In the genomic region with DNA sequence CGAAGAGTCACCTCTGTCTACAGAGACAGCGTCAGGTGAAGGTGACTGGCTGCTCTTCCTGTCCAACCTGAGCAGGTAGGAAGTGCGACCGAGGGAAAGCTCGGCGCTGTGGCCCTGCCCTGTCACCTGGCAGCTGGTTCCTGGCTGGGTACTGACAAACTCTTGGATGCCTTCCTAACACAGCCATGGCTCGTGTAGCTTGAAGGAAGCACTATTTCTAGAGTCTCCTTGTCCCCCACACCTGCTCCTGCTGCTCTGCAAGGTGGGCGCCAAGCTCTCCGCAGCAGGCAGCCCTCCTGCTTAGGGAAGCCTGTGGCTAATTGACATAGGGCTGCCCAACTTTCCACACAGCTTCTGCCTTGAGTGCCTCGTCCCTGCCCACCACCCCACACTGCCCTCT, we compare ENCODE assay signal across 29 mouse cellular contexts.
DNase-seq lines count a peak whose midpoint lies in the region; ATAC-seq lines count a peak whose summit lies in the region.
"Had no signal": no experiment of that assay in that cellular context is flagged by ENCODE, and none has a peak within 500 bp of the region (broad histone marks: within the 10 kb centered on the region; RNA-seq: fewer than 3 reads in every experiment).

No protein-coding gene starts in this region.

- ATAC-seq in cerebellum, adult (ENCODE audit: insufficient number of reproducible peaks, low FRiP score, low TSS enrichment) = no peak
- no peak for ATAC-seq in hindbrain, embryonic 14.5 days (ENCODE audit: low FRiP score)
- ATAC-seq in megakaryocyte-erythroid progenitor cell, adult 5-6 weeks (replicated peaks; ENCODE audit: low FRiP score, low TSS enrichment, poor library complexity, severe bottlenecking) = peak; percentile 23; the same call in 1 of the 2 replicates
- ATAC-seq: activated CD4-positive, CD25-positive, alpha-beta regulatory T cell, adult 4 months; forebrain, embryonic 13.5 days; intestine, embryonic 16.5 days had no signal

- 91% methylated on average over 10 of the region's 10 CpGs for WGBS in hindbrain, embryonic 10.5 days
- WGBS in hindbrain, embryonic 14.5 days = 85% methylated on average over 10 of the region's 10 CpGs

- no peak overlapping the region for H3K9ac ChIP-seq in hindbrain, embryonic 14.5 days
- H3K9ac ChIP-seq: forebrain, embryonic 13.5 days; heart, embryonic 13.5 days; hindbrain, embryonic 12.5 days; lung, embryonic 15.5 days; neural tube, embryonic 15.5 days had no signal

- H3K4me1 ChIP-seq in hindbrain, embryonic 10.5 days (replicated peaks) = peaks cover 41% of the 10 kb centered on the region
- H3K4me1 ChIP-seq in hindbrain, embryonic 14.5 days (replicated peaks; ENCODE audit: control insufficient read depth, insufficient read depth, low read length) = peaks cover 23% of the 10 kb centered on the region

- H3K27ac ChIP-seq in hindbrain, embryonic 10.5 days = 0 out of 2 replicates have a peak overlapping the region, but pooled peaks have one; percentile 3
- H3K27ac ChIP-seq in hindbrain, embryonic 14.5 days = no peak overlapping the region
- H3K27ac ChIP-seq: forebrain, embryonic 13.5 days; heart, embryonic 13.5 days; hindbrain, embryonic 12.5 days; kidney, postnatal 0 days; lung, embryonic 15.5 days; neural tube, embryonic 15.5 days had no signal

- H3K27me3 ChIP-seq in hindbrain, embryonic 10.5 days (ENCODE audit: insufficient read depth, poor library complexity, severe bottlenecking) = no peaks in the 10 kb centered on the region
- no peaks in the 10 kb centered on the region for H3K27me3 ChIP-seq in hindbrain, embryonic 14.5 days (ENCODE audit: control insufficient read depth, insufficient read depth, low read length)
- H3K27me3 ChIP-seq: CH12.LX; forebrain, embryonic 13.5 days; heart, embryonic 13.5 days; hindbrain, embryonic 12.5 days; lung, embryonic 15.5 days; neural tube, embryonic 15.5 days had no signal

- peaks cover 37% of the 10 kb centered on the region for H3K36me3 ChIP-seq in hindbrain, embryonic 10.5 days
- H3K36me3 ChIP-seq in hindbrain, embryonic 14.5 days (replicated peaks; ENCODE audit: control insufficient read depth, insufficient read depth) = no peaks in the 10 kb centered on the region
- H3K36me3 ChIP-seq: hindbrain, embryonic 12.5 days; neural tube, embryonic 15.5 days had no signal

- H3K9me3 ChIP-seq in hindbrain, embryonic 10.5 days = no peaks in the 10 kb centered on the region
- H3K9me3 ChIP-seq in hindbrain, embryonic 14.5 days (ENCODE audit: control insufficient read depth, low read length) = no peaks in the 10 kb centered on the region
- H3K9me3 ChIP-seq: forebrain, embryonic 13.5 days; heart, embryonic 13.5 days; hindbrain, embryonic 12.5 days; lung, embryonic 15.5 days; neural tube, embryonic 15.5 days had no signal

- DNase-seq in cerebellum, adult 11 months = peak; percentile 56
- no peak for DNase-seq in hindbrain, embryonic 10.5 days (ENCODE audit: low spot score)
- no peak for DNase-seq in hindbrain, embryonic 14.5 days (ENCODE audit: low spot score)
- DNase-seq in cerebellum, adult 9-11 months = peak; percentile 78
- no peak for DNase-seq in adrenal gland, adult 2 months
- DNase-seq in left cerebral cortex, adult 9 months (ENCODE audit: low spot score in 2 of 2) = no peak
- DNase-seq: adrenal gland, adult 8-10 months; heart, postnatal 10 days; kidney, adult 8-10 months; kidney, postnatal 4 days; left cerebral cortex, postnatal 4 days; lung, postnatal 36 days; midbrain, embryonic 14.5 days; retina, postnatal 1 day; right cerebral cortex, postnatal 25 days; thymus, adult 18-20 months; thymus, postnatal 25 days had no signal

- no peak overlapping the region for H3K4me2 ChIP-seq in hindbrain, embryonic 14.5 days (replicated peaks)
- H3K4me2 ChIP-seq: forebrain, embryonic 13.5 days; heart, embryonic 13.5 days; hindbrain, embryonic 12.5 days; liver, embryonic 11.5 days; lung, embryonic 15.5 days; neural tube, embryonic 15.5 days had no signal

- no peak overlapping the region for H3K4me3 ChIP-seq in hindbrain, embryonic 10.5 days
- H3K4me3 ChIP-seq in hindbrain, embryonic 14.5 days (replicated peaks; ENCODE audit: low read length) = no peak overlapping the region
- H3K4me3 ChIP-seq: forebrain, embryonic 13.5 days; heart, embryonic 13.5 days; hindbrain, embryonic 12.5 days; lung, embryonic 15.5 days; neural tube, embryonic 15.5 days had no signal

Comparison
In these comparisons a context has a peak if more than half of its experiments do, and no peak if none do; other contexts are left out.
1. DNase-seq: peak in cerebellum, adult 11 months (single experiment) and cerebellum, adult 9-11 months (single experiment); none in hindbrain, embryonic 10.5 days (single experiment), hindbrain, embryonic 14.5 days (single experiment), adrenal gland, adult 2 months (single experiment) and left cerebral cortex, adult 9 months (0 of 2).